Mouse (Mus musculus) CD4-positive, CD25-positive, alpha-beta regulatory T cell, adult 2 months (primary cell): ENCODE measurements around the gene Astn2.
A peak's percentile ranks its signal among the peaks of the same experiment; 100 is the strongest.

Source experiments
- DNase-seq: peaks from one replicate; pipeline ENCODE4 v3.0.0-alpha.2; 2012; ENCODE audit warnings: low read depth, low spot score

Astn2 gene

DNA sequence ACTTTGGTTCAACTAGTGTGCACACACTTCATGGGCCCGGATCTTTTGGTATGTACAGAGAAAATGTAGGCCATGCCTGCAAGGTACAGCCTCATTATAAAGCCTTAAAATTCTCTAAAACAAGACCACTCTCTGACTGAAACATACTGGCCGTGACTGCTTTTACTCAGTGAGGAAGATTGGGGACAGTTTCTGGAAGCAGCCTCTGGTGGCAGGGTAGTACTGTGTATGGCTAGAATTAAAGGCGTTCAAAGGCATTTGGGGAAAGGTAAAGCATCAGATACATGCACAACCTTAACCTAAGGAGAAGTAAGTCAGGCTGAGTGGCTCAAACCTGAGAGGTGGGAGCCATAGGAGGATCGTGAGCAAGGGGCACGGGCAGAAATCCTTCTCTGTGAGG lies 725.9 kb downstream of the Astn2 start:
- no peak for DNase-seq

DNA sequence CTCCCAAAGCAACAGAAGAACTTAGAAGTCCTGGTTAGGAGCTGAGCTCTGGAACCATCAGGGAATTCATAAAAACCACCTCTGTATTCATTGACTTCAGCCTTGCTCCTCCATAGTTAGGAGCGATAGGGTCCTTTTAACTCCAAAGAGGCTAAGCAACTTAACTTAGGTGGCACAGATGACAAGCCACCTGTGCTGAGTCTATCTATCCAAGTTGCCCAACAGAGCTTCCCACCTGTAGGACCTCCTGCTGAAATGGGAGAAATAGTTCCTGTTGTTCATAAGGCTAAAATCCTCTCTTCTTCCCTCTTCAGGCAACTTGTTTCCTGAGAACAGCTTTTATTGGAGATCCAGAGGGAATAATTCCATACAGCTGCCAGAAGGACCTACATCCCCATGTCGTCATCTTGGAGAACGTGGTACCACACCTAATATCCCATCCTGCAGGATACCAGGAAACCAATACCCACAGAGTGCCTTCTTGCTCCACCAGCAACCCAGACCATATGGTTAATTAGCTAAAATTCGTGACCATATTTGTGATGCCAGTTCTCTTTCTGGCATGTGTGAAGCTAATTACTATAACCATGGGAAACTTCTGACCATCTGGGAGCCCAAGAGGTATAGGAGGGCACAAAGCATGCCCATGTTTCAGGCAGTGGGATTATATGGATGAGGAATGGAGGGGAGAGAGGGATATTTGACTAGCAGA lies 730.0 kb downstream of the Astn2 start:
- no peak for DNase-seq

DNA sequence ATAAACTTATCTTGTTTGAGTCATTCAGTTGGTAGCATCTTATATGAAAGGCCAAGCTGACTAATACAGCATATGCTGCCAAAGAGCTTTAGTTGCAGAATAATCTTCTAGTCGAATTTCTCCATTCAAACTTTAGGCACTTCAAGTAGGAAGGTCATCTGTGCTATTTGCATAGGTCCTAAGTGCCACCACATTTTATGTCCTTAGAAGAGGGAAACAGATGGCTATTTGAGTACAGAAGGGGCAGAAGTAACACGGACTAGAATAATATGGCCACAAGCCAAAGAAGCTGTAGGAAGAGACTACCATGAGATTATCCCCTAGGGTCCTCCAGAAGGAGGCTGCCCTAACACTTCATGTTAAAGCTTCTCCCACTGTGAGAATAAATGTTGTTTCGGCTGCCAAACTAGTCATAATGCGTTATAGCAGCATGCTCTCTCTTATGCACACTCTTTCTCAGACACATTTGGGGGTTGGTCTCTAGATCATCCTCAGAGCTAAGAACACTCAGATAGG lies 730.9 kb downstream of the Astn2 start:
- DNase-seq = no peak

DNA sequence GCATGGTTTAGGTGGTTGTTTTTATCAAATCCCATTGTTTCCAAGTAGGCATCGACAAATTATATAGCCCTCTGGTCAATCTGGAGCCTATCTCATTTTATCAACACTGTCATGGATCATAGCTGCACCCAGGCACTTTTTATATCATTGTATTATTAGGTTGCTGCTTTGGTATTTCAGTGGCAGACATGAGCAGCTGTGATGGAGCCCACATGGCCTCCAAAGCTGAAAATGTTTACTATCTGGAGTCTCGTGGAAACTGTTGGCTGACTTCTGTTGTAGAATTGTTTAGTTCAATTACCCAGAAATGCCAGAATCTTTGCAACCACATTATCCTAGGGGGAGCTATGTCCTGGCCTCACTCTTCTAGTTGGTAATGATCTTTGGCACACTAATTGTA lies 732.1 kb downstream of the Astn2 start:
- no peak for DNase-seq

DNA sequence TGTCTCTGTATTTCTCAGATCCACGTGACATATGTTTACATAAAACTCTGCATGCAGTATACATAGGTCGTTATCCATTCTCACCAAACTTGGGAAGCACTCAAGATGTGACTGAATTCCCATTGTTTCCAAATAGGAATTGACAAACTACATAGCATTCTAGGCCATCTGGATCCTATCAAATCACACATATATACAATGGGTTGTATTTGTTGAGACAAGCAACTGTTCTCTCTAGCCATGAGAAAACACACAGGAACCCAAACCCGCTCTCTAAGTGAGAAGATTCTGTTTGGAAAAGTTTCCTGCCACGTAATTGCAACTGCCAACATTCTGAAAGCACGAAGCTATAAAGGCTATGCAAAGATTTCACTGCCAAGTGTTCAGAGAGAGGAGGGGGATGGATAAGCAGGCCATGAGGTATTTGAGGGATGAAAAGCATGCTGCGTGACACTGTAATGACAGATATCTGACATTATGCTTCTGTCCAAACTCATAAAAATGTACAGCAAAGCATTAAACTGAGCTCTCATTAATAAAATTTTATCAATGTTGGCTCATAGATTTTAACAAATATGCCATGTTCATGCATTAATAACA lies 732.7 kb downstream of the Astn2 start:
- no peak for DNase-seq

DNA sequence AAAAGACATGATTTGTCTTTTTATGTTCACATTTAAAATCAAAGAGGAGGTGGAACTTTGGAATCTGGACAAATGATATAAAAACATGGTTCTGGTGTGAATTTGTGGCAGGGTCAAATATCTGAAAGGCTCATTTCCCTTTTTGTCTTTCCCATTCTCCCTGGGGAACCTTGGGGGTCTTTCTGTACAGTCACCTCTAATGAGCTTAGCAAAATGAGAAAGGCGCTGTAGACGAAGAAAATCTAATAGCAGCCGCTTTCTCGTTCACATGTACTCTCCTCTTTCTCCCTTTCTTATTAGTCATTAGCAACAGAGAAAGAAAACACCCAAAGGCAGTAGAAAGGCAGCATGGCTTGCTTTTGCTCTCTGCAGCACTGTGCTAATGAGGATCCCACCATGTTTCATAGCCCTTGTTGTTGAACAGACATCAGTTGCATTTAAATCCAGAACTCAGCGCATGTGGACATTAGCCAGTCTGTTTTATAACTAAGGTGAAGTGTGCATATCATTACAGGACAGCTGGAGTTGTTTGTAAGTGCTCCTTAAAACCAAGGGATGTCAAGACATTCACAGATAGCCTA lies 737.3 kb downstream of the Astn2 start:
- DNase-seq = no peak

DNA sequence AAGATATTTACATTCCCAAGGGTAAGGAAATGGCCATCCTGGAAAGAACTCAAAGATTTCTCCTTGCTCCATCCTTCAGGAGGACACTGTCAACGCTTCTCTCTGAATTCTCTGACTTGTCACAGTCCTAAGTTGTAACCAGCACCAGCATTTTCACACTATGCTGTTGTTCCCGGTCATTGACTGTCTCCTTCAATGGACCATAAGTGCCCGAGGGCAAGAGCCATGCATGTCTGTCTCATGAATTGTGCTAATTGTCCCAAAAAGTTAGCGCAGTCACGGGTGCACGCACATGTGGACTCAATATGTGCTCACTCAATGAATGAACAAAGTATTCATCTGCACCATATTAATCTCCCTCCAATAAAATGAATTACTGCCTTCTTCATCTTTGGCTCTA lies 741.2 kb downstream of the Astn2 start:
- DNase-seq = no peak

DNA sequence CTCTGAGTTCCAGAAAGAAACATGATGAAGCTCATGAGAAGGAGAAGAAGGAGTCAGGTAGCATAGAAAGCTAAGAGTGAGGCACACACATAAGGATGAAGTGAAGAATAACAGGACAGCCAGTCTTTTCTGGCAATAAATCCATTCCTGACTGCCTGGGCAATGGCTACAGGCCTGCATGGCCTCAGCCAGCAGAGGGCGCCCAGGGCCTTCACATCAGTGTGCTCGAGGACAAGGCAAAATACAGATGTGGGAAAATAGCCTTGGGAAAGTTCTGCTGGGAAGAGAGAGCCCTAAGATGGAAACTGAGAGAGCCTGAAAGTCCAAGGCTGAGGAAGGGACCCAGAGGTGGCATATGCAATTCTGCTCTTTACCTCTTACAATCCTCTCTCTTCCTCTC lies 749.7 kb downstream of the Astn2 start:
- peak; percentile 7 for DNase-seq

DNA sequence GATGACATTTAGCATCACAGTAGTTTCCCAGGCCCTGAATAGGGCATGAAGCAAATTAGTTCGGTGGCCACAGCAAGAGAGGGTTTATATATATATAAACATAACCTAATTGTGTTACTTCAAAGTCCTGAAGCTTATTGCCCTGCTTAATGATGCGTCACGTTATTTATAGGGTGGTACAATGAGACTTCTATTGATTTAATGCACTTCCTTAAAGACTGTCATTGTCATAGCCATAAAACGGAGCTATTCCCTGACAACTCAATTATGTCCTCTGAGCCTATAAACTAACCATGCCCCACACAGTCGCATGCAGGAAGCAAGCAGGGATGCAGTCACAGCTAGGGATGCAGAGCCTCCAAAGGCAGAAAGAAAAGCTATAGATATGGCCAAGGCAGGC lies 761.8 kb downstream of the Astn2 start:
- no peak for DNase-seq

DNA sequence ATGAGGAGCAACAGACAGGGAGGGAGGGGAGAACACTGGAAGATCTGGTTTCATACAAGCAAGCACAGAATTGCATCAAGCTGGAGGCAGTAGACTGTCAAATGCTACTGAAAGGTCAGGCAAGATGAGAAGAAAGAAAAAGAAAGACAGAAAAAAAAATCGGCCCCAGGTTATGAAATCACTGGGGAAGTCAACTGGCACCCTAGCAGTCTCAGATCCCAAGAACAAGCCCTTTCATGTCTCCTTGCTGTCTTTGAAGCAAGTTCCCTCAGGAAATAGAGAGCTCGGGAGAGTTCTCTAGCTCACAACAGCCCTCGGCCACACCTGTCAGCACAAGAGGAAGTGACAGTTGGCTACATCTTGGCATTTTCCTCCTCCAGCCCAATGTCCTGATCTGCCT lies 766.2 kb downstream of the Astn2 start:
- no peak for DNase-seq

DNA sequence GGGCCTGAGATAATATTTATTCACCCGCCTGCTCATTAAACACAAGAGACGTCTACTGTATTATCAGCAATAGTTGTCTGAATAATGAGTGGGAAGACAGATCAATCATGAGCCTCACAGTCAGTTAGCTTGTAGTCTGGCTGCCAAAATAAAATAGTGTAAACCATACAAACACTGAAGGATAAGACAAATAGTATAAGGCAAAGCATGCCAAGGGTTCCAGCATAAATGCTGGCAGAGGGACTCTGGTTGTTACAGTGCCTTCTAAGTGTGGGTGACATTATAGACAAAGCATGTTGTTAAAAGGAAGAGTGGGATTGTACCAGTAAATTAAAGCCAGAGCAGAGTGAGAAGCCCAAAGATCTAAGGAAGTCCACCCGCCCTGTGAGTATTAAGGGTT lies 784.3 kb downstream of the Astn2 start:
- no peak for DNase-seq

DNA sequence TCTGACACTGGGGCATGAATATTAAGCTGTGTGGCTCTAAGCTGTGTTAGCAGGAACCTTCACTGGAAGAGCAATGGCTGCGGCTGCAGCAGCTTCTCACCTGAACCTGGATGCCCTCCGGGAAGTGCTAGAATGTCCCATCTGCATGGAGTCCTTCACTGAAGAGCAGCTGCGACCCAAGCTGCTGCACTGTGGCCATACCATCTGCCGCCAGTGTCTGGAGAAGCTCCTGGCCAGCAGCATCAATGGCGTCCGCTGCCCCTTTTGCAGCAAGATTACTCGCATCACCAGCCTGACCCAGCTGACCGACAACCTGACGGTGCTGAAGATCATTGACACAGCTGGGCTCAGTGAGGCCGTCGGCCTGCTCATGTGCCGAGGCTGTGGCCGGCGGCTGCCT lies 791.3 kb downstream of the Astn2 start:
- no peak for DNase-seq

DNA sequence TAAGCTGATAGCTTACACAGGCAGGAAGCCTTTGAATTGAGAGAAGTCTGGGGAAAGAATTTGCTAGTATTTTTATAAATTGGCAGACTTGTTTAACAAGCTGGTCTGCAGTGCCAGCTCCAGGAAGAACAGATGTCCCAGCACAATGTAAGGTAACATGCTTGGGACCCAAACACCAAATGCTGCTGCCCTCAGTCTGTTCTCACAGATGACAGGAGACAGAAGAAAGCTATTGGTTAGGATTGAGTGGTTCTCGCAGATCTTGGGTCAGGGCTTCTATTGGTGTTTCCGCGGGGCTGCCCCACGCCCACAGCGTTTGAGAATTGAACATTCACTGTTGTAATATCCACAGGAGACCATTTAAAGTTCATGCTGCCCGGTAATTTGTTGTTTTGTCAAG lies 793.5 kb downstream of the Astn2 start:
- DNase-seq = no peak

DNA sequence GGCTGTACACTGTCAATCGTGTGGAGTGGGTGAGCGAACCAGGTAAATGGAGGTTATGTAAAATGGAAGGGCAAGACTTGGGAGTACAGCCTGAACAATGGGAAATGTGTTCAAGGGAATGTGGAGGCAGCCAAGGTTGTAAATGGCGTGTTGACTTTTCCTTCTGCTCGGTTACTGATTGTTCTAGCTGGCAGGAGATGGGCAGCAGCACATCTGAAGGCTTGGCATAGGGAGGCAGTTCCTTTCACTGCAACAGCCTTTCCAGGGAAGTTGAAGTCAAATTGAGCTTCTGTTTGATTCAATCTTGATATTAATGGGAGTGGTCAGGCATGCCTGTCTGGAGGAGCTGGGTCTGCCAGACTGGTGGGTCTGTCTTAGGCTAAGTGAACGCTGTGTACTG lies 794.1 kb downstream of the Astn2 start:
- DNase-seq = no peak

DNA sequence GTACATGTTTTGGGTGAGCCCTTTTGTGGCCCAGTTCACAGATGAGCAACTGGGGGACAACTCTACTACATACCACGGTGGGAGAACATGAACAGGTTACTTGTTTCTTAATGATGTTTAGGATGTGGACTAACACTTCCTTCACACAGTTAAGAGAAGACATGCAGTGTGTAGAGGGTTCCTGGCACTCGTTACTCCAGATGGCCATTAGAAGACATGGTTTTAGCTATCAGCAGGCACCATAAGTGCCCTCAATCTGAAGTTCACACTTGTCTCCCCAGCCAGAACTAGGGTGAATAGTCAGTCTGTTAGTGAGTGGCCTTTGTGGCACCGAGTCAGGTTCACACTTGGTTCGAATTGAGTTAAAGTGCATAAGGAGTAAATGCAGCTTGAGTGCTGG lies 796.3 kb downstream of the Astn2 start:
- DNase-seq = no peak

DNA sequence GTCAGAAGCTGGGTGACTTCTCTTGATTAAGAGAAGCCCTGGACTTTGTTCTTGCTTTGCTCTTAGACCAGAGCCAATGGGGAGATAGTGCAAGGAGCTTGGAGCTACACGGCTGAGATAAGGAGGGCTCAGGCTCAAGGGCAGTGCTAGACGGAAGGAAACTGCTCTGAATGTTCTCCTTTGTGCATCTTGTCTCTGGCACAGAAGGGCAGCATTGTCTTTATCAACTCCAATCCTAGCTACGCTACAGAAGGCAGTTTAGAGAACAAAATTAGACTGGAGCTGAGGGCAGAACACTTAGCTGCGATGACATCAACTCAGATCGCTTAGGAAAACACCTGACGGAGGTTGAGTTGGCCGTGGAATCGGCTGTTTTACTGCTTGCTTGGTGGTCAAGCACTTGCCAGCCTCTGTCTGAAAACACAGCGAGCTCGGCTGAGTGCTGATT lies 797.2 kb downstream of the Astn2 start:
- DNase-seq = no peak

DNA sequence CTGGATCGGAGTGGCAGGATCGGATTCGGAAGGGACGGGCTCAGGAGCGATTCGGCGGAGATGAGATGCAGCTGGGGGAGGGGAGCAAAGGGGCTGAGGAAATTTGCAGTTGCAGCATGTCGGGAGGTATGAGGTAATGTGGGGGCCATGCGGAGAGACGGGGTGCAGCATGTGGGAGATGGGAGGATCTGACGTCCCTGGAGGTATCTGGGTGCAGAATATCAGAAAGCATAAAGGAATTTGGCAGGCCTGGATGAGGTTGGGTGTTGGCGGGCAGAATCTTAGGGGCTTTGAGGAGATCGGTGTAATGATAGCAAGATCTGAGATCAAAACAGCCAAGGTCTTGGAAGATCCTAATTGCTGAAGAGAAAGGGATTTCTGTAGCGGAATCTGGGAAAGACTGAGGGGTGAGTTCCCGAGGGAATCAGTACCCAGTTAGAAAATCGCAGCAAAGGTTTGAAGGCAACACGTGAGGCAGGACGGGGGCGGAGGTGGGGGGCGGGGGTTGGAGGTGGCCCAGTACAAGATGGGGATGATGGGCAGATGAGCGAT lies 799.2 kb downstream of the Astn2 start:
- DNase-seq = peak; percentile 30

DNA sequence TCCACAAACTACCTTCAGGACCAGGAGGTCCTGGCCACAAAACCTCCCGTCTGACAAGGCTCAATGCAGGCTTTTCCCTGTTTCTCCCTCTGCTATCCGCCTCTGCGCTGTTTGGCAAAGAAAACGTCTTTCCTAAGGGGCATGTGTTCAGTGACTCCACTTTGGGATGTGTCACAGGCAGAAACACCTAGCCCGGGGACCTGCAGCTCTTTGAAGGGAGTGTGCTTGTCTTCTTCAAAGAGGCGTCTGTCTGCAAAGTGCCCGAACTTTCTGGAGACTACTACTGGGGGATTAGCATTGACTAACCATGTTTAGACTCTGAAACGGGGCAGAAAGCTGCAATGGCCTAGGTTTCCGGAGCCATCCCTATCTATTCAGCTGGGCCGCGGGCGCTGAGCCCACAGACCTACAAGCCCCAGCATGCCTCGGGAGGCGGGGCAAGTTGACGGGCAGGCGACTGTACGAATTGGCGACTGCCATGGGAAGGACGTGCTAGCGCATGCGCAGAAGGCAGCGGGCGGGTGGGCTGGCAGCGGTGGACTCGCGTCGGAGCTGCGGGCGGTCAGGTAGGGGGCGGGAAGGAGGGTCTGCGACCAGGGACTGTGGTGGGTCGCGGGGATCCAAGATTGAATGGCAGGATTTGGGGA lies 799.8 kb downstream of the Astn2 start, which contains the start of gene Trim32:
Gene Trim32, plus strand, starts transcription at position 483 of the 647 bp plus-strand sequence.
- peak; percentile 98 for DNase-seq

DNA sequence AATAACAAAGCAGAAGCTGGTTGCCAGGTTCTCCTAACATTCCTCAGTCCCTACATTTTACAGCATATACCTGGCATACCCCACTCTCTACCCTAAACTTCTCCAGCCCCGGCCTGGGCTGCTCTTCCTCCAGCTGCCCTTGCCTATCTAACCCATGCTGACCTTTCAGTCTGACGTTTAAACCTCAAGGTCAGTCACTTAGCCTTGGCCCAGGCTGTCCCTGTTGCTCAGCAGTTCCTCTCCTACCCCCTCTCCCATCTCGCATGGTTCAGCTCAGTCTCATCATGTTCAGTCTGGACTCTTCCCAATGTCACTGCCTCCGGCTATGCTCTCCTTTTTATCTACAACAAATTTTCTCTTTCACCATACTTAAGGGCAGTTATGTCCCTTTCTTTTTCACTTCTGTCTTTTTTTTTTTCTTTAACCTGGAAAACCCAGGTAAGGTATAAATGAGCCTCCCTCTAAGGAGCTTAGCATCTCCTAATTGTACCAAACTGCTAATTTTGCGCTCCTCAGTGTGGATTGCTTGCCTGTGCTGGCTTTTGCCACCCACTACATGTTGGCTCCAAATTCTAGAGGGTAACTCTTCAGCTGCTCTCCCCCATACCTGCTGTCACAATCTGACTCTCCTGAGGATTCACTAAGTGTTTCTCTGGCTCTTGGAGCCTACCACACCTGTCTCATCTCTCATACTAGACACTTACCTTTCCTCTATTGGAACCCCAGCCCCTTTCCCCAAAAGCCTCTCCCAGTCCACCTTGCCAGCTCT lies 809.6 kb downstream of the Astn2 start:
- no peak for DNase-seq

DNA sequence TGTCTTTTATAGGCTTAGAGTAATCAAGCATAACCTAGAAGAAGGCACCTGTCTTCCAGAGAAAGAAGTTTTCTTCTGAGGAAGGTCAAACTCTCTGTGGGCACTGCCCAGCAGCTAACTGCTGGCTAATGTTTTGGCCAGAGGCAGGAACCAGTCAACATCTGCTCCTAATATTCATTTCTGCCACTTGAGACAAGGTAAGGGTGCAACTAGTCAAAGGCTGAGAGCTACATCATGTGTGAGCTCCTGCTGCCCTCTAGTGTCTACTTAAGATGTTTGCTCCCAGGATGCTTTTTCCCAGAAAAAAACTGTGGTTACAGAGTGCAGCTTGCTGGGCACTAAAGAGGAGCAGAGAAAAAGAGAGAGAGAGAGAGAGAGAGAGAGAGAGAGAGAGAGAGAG lies 814.6 kb downstream of the Astn2 start:
- peak; percentile 44 for DNase-seq

DNA sequence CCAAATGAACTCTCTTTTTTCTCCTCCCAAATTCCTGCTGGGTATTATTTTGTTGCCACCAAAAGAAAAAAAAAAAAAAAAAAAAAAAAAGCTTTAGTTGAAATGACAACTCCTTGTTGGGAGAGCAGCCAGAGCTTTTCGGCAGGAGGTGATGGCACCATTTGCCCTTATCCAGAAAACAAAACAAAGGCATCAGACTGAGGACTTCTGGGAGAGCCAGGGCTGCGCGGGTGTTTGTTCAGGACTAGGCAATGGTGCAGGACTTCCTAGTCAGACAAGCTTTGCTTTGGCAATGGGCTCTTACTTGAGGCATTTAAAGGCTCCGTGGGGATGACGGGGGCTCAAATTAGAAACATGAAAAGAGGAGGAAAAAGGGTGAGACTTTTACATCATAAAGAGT lies 817.5 kb downstream of the Astn2 start:
- no peak for DNase-seq
